Mouse (Mus musculus): ENCODE data around the gene Tgm2.

Gene Tgm2

GRCm38 (mm10) chr2:158144750-158145527, 1.3 kb downstream of the Tgm2 start:
- in situ Hi-C loops (cut with MboI; ENCODE audit: low pct_unique_long_range_greater_than_20kb in 1 of 2, low sequenced_read_pairs in 2 of 2, unreplicated experiment in 1 of 2) = no loop called here

- in situ Hi-C loops (cut with MboI; ENCODE audit: low pct_unique_long_range_greater_than_20kb in 1 of 2, low sequenced_read_pairs in 2 of 2, unreplicated experiment in 1 of 2) = no loop called here
These were observed 2.0 kb downstream of the Tgm2 start for GRCm38 (mm10) chr2:158144263-158144662.

GRCm38 (mm10) chr2:158143816-158144215, 2.4 kb downstream of the Tgm2 start:
- in situ Hi-C loops (cut with MboI; ENCODE audit: low pct_unique_long_range_greater_than_20kb in 1 of 2, low sequenced_read_pairs in 2 of 2, unreplicated experiment in 1 of 2) = no loop called here

DNA sequence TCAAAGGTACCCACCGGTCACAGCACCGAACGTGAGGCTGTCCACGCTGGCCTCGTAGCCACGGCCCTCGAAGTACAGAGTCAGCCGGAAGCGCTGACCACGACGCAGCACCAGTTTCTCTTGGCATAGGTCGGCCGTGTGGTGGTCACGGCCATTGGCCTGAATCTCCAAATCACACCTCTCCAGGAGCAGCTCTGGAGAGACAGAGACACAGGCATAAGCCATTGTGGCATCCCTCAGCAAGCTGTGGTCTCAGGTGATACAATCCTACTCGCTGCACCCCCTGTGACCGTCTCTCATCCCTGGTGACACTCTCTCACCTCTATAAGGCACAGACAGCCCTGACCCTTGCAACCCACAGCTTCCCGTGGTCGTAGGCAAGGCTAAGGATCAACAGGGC, 3.3 kb downstream of the Tgm2 start:
- in situ Hi-C loops (cut with MboI; ENCODE audit: low pct_unique_long_range_greater_than_20kb in 1 of 2, low sequenced_read_pairs in 2 of 2, unreplicated experiment in 1 of 2) = no loop called here

- in situ Hi-C loops (cut with MboI; ENCODE audit: low pct_unique_long_range_greater_than_20kb in 1 of 2, low sequenced_read_pairs in 2 of 2, unreplicated experiment in 1 of 2) = no loop called here
These were observed 4.4 kb downstream of the Tgm2 start for GRCm38 (mm10) chr2:158141690-158142440.

DNA sequence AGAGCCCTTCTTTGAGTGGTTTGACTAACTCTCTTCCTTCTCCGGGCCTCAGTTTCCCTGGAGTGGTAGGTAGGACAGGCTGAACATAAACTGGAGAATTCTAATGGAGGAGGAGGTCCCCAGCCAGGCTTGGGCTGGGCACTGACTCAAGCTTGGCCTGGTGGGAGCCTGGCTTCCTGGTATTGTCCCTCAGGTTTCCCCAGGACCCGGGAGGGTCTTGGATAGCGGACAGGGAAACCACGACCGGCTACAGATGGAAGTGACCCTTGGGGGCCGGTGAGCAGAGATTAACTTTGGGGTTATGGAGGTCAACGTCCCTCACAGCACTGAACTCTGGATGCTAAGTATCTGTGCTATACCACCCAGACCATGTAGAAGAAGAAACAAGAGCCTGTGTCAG, 5.0 kb downstream of the Tgm2 start:
- in situ Hi-C loops (cut with MboI; ENCODE audit: low pct_unique_long_range_greater_than_20kb in 1 of 2, low sequenced_read_pairs in 2 of 2, unreplicated experiment in 1 of 2) = no loop called here

GRCm38 (mm10) chr2:158140664-158141063, 5.6 kb downstream of the Tgm2 start:
- in situ Hi-C loops (cut with MboI; ENCODE audit: low pct_unique_long_range_greater_than_20kb in 1 of 2, low sequenced_read_pairs in 2 of 2, unreplicated experiment in 1 of 2) = no loop called here

DNA sequence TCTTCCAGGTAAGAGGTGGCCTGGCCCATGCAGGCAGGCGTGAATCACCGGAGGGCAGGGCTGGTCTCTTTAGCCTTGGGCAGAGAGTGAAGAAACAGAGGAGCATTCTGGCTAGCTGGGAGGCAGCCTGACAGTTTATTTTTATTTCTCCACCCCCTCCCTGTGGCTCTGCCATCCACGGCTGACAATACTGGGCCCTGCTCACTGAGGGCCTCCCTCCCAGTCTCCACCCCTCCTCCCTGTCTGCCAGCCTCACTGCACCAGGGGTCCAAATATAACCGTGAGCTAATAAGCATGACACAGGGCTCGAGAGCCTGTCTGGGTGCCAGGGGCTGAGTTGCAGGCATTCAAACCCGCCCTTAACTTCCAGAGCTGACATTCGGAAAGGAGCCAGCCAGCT, 6.6 kb downstream of the Tgm2 start:
- in situ Hi-C loops (cut with MboI; ENCODE audit: low pct_unique_long_range_greater_than_20kb in 1 of 2, low sequenced_read_pairs in 2 of 2, unreplicated experiment in 1 of 2) = no loop called here

GRCm38 (mm10) chr2:158138778-158139177, 7.5 kb downstream of the Tgm2 start:
- in situ Hi-C loops (cut with MboI; ENCODE audit: low pct_unique_long_range_greater_than_20kb in 1 of 2, low sequenced_read_pairs in 2 of 2, unreplicated experiment in 1 of 2) = no loop called here

DNA sequence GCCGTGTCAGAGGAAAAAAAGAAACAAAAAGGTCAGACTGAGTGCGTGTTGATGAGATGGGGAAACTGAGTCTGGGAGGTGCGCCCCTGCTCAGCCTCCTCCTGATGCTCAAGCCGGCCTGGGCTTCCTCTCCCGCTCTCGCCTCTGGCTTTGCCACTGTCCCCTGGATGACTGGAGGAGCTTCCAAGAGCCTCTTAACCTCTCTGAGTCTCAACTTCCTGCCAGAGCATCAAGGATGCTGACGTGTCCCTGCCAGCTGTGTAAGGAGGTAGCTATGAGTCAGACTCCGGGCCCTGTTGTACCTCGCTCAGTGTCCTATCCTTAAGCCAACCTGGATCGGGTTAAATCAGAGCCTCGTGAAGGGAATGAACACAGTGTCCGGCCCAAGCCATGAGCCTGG, 8.5 kb downstream of the Tgm2 start:
- in situ Hi-C loops (cut with MboI; ENCODE audit: low pct_unique_long_range_greater_than_20kb in 1 of 2, low sequenced_read_pairs in 2 of 2, unreplicated experiment in 1 of 2) = no loop called here

GRCm38 (mm10) chr2:158136205-158136604, 10.0 kb downstream of the Tgm2 start:
- in situ Hi-C loops (cut with MboI; ENCODE audit: low pct_unique_long_range_greater_than_20kb in 1 of 2, low sequenced_read_pairs in 2 of 2, unreplicated experiment in 1 of 2) = no loop called here

- in situ Hi-C loops (cut with MboI; ENCODE audit: low pct_unique_long_range_greater_than_20kb in 1 of 2, low sequenced_read_pairs in 2 of 2, unreplicated experiment in 1 of 2) = no loop called here
These were observed 13.2 kb downstream of the Tgm2 start for GRCm38 (mm10) chr2:158133050-158133449.

DNA sequence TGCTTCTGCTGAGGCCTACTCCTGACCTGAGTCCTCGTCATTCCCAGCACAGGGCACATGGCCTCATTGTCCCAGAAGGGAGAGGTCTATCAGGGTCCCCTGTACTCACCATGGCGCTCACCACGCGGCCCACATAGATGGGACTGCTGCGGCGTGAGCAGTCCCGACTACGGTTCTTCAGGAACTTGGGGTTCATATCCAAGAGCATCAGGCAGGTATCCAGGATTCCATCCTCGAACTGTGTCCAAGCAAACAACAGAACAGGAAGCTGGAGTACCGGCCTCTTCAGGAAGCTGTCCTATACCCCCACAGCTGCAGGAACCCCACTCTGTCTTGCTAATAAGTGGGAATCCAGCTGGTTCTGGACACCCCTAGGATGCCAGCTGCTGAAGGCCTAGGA, 13.9 kb downstream of the Tgm2 start:
- in situ Hi-C loops (cut with MboI; ENCODE audit: low pct_unique_long_range_greater_than_20kb in 1 of 2, low sequenced_read_pairs in 2 of 2, unreplicated experiment in 1 of 2) = no loop called here

DNA sequence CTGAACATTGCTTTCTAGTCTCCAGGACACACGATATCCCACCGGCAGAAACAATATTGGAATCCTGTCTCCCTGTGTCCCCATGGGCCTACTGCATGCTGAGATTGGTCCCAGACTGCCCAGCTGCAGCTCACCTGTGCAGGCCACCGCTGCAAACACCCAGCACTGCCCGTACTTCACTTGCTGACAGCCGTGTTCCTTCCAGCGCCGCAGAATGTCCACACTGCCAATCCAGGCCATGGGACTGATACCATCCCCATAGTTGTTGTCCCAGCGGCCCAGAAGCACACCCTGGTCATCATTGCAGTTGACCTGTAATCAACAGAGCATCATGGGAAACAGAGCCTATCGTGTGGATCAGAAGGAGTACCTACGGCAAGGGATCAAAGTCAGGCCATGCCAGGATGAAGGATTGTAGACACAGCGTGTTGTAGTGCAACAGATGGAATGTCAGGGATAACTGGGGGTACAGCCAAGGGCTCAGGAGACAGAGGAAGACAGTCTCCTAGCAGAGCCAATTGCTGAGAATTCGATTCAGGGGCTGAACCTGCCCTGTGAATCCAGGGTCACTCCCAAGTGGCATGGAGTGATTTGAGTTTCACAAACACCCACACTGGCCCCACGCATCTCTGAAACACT, 14.9 kb downstream of the Tgm2 start:
- in situ Hi-C loops (cut with MboI; ENCODE audit: low pct_unique_long_range_greater_than_20kb in 1 of 2, low sequenced_read_pairs in 2 of 2, unreplicated experiment in 1 of 2) = no loop called here

GRCm38 (mm10) chr2:158130391-158130986, 15.7 kb downstream of the Tgm2 start:
- in situ Hi-C loops (cut with MboI; ENCODE audit: low pct_unique_long_range_greater_than_20kb in 1 of 2, low sequenced_read_pairs in 2 of 2, unreplicated experiment in 1 of 2) = no loop called here

- in situ Hi-C loops (cut with MboI; ENCODE audit: low pct_unique_long_range_greater_than_20kb in 1 of 2, low sequenced_read_pairs in 2 of 2, unreplicated experiment in 1 of 2) = no loop called here
These were observed 16.8 kb downstream of the Tgm2 start for GRCm38 (mm10) chr2:158129291-158130002.

GRCm38 (mm10) chr2:158128461-158129130, 17.6 kb downstream of the Tgm2 start:
- in situ Hi-C loops (cut with MboI; ENCODE audit: low pct_unique_long_range_greater_than_20kb in 1 of 2, low sequenced_read_pairs in 2 of 2, unreplicated experiment in 1 of 2) = no loop called here

GRCm38 (mm10) chr2:158127872-158128271, 18.4 kb downstream of the Tgm2 start:
- in situ Hi-C loops (cut with MboI; ENCODE audit: low pct_unique_long_range_greater_than_20kb in 1 of 2, low sequenced_read_pairs in 2 of 2, unreplicated experiment in 1 of 2) = no loop called here
